Mouse (Mus musculus): ENCODE results near the gene Zfp512b.

DNA sequence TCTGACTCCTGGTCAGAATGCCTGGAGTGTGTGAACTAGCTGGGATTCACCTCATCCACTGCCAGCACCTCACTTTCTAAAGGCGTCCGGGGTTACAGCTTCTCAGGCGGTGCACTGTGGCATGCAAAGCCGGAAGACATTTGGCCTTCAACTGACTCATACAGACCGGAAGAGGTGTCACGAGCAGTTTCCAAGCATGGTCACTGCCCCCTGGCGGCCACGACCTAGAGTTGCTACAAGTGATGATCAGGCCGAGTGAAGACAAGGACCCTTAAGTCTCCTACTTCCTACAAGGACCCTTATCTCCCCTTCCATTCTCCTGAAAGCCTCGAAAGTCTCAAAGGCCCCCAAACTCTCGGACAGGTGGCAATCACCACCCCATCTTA is 11.6 kb downstream of the Zfp512b start:
- TF ChIP-seq POLR2A (IDR thresholded peaks at IDR 0.05; ENCODE audit: low read depth, low read length) (0 out of 2 replicates have a peak, but pooled peaks have one; percentile 28), CTCF (IDR thresholded peaks at IDR 0.05; ENCODE audit: extremely low read depth, insufficient read length, insufficient replicate concordance, low read depth, low read length) (peak; percentile 94)
